Mouse (Mus musculus): ENCODE results near the gene Lrr1. TPM values are rescaled to one million over a fixed set of nuclear protein-coding genes. Genes with fewer than 3 reads are reported as not detected.

Lrr1 gene
- total and polyA plus RNA-seq, 3 experiments: 9.2 to 35.0 (median 23.8) TPM

- H3K79me2 ChIP-seq (replicated peaks; ENCODE audit: control insufficient read depth, extremely low read depth, insufficient read depth, poor library complexity, severe bottlenecking): peaks cover 41% of the 10 kb centered on the region
- peaks cover 6 to 23% of the 10 kb centered on the region in 2 experiments; a peak in 3 of 4 replicates for H3K4me1 ChIP-seq (ENCODE audit: control insufficient read depth in 1 of 2, insufficient read depth in 2 of 2)
- H3K36me3 ChIP-seq (replicated peaks in 1 of 2; ENCODE audit: control insufficient read depth in 1 of 2, insufficient read depth in 1 of 2, low read length in 1 of 2): peaks cover 26 to 40% of the 10 kb centered on the region in 2 experiments
- no peaks in the 10 kb centered on the region for H3K27me3 ChIP-seq (replicated peaks)
- dilution Hi-C loops (cut with MboI; ENCODE audit: extremely low pct_ligation_motif_present, extremely low pct_unique_long_range_greater_than_20kb, low sequenced_read_pairs): no loop called here
- H3K9ac ChIP-seq (ENCODE audit: insufficient read depth, low read depth): peak within 1 kb of the TSS; percentile 61
- peak; percentile 67 for DNase-seq (ENCODE audit: extremely low read depth)
- H3K9me3 ChIP-seq (replicated peaks; ENCODE audit: low read length): no peaks in the 10 kb centered on the region
- H3K27ac ChIP-seq (ENCODE audit: insufficient read depth, low read depth): peak within 1 kb of the TSS; percentile 84
- H3K4me3 ChIP-seq (replicated peaks in 1 of 3; ENCODE audit: low read depth in 2 of 3, low read length in 2 of 3, poor library complexity in 1 of 3): peak within 1 kb of the TSS; percentile 91 to 98 (median 97)
- TF ChIP-seq SIN3A (IDR thresholded peaks at IDR 0.05; ENCODE audit: low read length): peak; percentile 96
- peak; percentile 49; the same call in 1 of the 2 replicates for TF ChIP-seq CHD2 (IDR thresholded peaks at IDR 0.05; ENCODE audit: low read length)
- 0 out of 2 replicates have a peak, but pooled peaks have one; percentile 23 for TF ChIP-seq MAX (IDR thresholded peaks at IDR 0.05; ENCODE audit: low read length)
- no peak for TF ChIP-seq NRF1 (IDR thresholded peaks at IDR 0.05; ENCODE audit: low read depth, low read length)
- TF ChIP-seq POLR2A (IDR thresholded peaks at IDR 0.05; ENCODE audit: low read depth, low read length): 0 out of 2 replicates have a peak, but pooled peaks have one; percentile 20
- no peak for TF ChIP-seq GABPA (IDR thresholded peaks at IDR 0.05; ENCODE audit: insufficient replicate concordance, low read depth, low read length)
- TF ChIP-seq BHLHE40 (IDR thresholded peaks at IDR 0.05; ENCODE audit: low read depth, low read length): peak; percentile 10; the same call in 1 of the 2 replicates
- peak; percentile 87 for TF ChIP-seq MXI1 (IDR thresholded peaks at IDR 0.05; ENCODE audit: low read depth, low read length)
- in situ Hi-C loops (cut with MboI; ENCODE audit: low pct_ligation_motif_present, low pct_unique_long_range_greater_than_20kb, low sequenced_read_pairs): no loop called here
- peak within 1 kb of the TSS; percentile 91 for H3K4me2 ChIP-seq (ENCODE audit: insufficient read depth, low read depth, poor library complexity, severe bottlenecking)
These were observed 29.5 kb downstream of the Lrr1 start, which contains the start of gene Dnaaf2 for GRCm38 (mm10) chr12:69198164-69198535. Gene Dnaaf2 (minus strand): TSS chr12:69198429.

GRCm38 (mm10) chr12:69198985-69199384 lies 30.4 kb downstream of the Lrr1 start:
- Histone ChIP-seq H3K36me3 (replicated peaks in 1 of 2; ENCODE audit: control insufficient read depth in 1 of 2, insufficient read depth in 1 of 2, low read length in 1 of 2) (peaks cover 29 to 47% of the 10 kb centered on the region in 2 experiments), H3K9me3 (replicated peaks; ENCODE audit: low read length) (no peaks in the 10 kb centered on the region), H3K9ac (ENCODE audit: insufficient read depth, low read depth) (no peak overlapping the region), H3K79me2 (replicated peaks; ENCODE audit: control insufficient read depth, extremely low read depth, insufficient read depth, poor library complexity, severe bottlenecking) (peaks cover 35% of the 10 kb centered on the region), H3K4me3 (replicated peaks in 1 of 3; ENCODE audit: low read depth in 2 of 3, low read length in 2 of 3, poor library complexity in 1 of 3) (peak overlapping the region in 2 of 3 experiments; percentile 91 to 98), H3K27me3 (replicated peaks) (no peaks in the 10 kb centered on the region), H3K4me2 (ENCODE audit: insufficient read depth, low read depth, poor library complexity, severe bottlenecking) (0 out of 2 replicates have a peak overlapping the region, but pooled peaks have one; percentile 1), H3K4me1 (ENCODE audit: control insufficient read depth in 1 of 2, insufficient read depth in 2 of 2) (peaks cover 7 to 24% of the 10 kb centered on the region in 2 experiments; a peak in 3 of 4 replicates), H3K27ac (ENCODE audit: insufficient read depth, low read depth) (no peak overlapping the region)
- DNase-seq (ENCODE audit: extremely low read depth): no peak
- dilution Hi-C loops (cut with MboI; ENCODE audit: extremely low pct_ligation_motif_present, extremely low pct_unique_long_range_greater_than_20kb, low sequenced_read_pairs) (no loop called here), in situ Hi-C loops (cut with MboI; ENCODE audit: low pct_ligation_motif_present, low pct_unique_long_range_greater_than_20kb, low sequenced_read_pairs) (no loop called here)
- TF ChIP-seq KAT2A (IDR thresholded peaks at IDR 0.05; ENCODE audit: insufficient replicate concordance, low read length): no peak
- no peak for TF ChIP-seq ZMIZ1 (IDR thresholded peaks at IDR 0.05; ENCODE audit: low read depth, low read length)
- TF ChIP-seq HCFC1 (IDR thresholded peaks at IDR 0.05; ENCODE audit: low read depth, low read length): no peak
- no peak for TF ChIP-seq GABPA (IDR thresholded peaks at IDR 0.05; ENCODE audit: insufficient replicate concordance, low read depth, low read length)
- TF ChIP-seq PAX5 (IDR thresholded peaks at IDR 0.05; ENCODE audit: low read length): no peak
- no peak for TF ChIP-seq UBTF (IDR thresholded peaks at IDR 0.05; ENCODE audit: low read depth, low read length)
- TF ChIP-seq POLR2AphosphoS2 (IDR thresholded peaks at IDR 0.05; ENCODE audit: low read depth, low read length): no peak
- no peak for TF ChIP-seq MAX (IDR thresholded peaks at IDR 0.05; ENCODE audit: low read length)
- no peak for TF ChIP-seq ELF1 (IDR thresholded peaks at IDR 0.05; ENCODE audit: low read depth, low read length)
- TF ChIP-seq RCOR1 (conservative IDR thresholded peaks at IDR 0.05; ENCODE audit: low read depth, low read length): no peak
- no peak for TF ChIP-seq BHLHE40 (IDR thresholded peaks at IDR 0.05; ENCODE audit: low read depth, low read length)
- no peak for TF ChIP-seq USF2 (conservative IDR thresholded peaks at IDR 0.05; ENCODE audit: low read depth, low read length)
- TF ChIP-seq E2F4 (IDR thresholded peaks at IDR 0.05; ENCODE audit: insufficient replicate concordance, low read depth, low read length): no peak
- TF ChIP-seq SMC3 (IDR thresholded peaks at IDR 0.05; ENCODE audit: low read depth, low read length): no peak
- TF ChIP-seq MXI1 (IDR thresholded peaks at IDR 0.05; ENCODE audit: low read depth, low read length): no peak
- no peak for TF ChIP-seq SIN3A (IDR thresholded peaks at IDR 0.05; ENCODE audit: low read length)
- TF ChIP-seq ETS1 (conservative IDR thresholded peaks at IDR 0.05; ENCODE audit: low read depth, low read length): no peak

Data from CH12.LX (cell line).